Mouse (Mus musculus) stomach, postnatal 0 days (tissue): Measurements from ENCODE around the gene Entpd8.

Experiments
- CTCF ChIP-seq: IDR thresholded peaks from 2 replicates; pipeline ENCODE4 v1.5.1; 2016; ENCODE audit warnings: antibody characterized with exemption, low read depth, mild to moderate bottlenecking, moderate library complexity
- EP300 ChIP-seq: optimal IDR thresholded peaks from 2 replicates; pipeline ENCODE3; 2016; ENCODE audit warnings: antibody characterized with exemption

- TF ChIP-seq CTCF (no peak), EP300 (no peak)
Observed at GRCm38 (mm10) chr2:25083697-25084096, 3.6 kb downstream of the Entpd8 start.
